Mouse (Mus musculus) erythroblast, embryonic 14.5 days (primary cell): ENCODE measurements at regions not wholly inside any gene's neighbourhood (a gene's known extent, or its start where the extent isn't known, plus 50 kb on each side); places are given as distances from the start of the nearest gene placed in this dataset.

Experiments used
- GATA1 ChIP-seq: IDR thresholded peaks from 2 replicates; pipeline ENCODE4 v1.6.1; 2012; ENCODE audit warnings: low read length, inconsistent platforms, mixed read lengths
- TAL1 ChIP-seq: IDR thresholded peaks from 3 replicates; pipeline ENCODE4 v1.6.1; 2012; ENCODE audit warnings: low read length, inconsistent platforms, mixed read lengths

DNA sequence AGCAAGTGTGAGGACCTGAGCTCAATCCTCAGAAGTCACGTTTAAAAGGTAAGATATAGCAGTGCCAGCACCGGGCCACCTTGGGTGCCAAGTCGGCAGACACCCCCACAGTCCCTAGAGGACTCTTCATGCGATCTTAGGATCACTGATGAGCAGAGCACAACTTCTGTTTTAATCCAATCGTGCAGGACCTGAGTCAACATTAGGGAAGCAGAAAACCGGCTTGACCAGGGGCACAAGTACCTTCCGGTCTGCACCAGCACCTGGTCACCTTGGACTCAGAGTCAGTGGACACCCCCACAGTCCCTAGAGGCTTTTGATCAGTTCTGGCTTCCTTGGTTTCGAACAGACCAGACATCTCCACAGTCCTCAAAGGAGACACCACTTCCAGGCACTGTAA, 58.8 kb upstream of the Jun start:
- TF ChIP-seq TAL1, result no peak
- no peak for TF ChIP-seq GATA1
